Mouse (Mus musculus): ENCODE measurements around the gene Vwce. TPM values are rescaled to one million over a fixed set of nuclear protein-coding genes. Genes with fewer than 3 reads are reported as not detected.

The Vwce gene
- polyA plus RNA-seq, 1 experiment from 2014 or later: 0.82 TPM

DNA sequence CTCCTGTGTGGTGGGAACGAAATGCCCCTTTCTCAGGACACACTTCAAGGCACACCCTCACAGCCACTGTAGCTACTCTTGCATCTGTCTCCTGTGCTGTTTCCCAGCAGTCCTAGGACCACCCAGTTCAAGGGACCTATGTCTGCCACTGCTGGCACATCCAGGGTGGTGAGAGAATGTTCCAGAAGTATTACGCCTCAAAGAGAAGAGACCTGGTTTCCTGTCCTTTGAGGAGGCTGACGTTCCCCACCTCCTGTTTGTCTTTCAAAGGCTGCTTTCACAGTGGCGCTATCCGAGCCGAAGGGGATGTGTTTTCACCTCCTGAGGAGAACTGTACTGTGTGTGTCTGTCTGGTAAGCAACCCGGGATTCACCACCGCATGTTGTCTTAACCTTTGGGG, 14.1 kb downstream of the Vwce start:
- Histone ChIP-seq H3K9me3 (replicated peaks) (no peaks in the 10 kb centered on the region), H3K9ac (no peak overlapping the region), H3K27ac (no peak overlapping the region), H3K4me2 (no peak overlapping the region), H3K4me3 (no peak overlapping the region), H3K36me3 (no peaks in the 10 kb centered on the region), H3K4me1 (replicated peaks) (no peaks in the 10 kb centered on the region), H3K27me3 (0 out of 2 replicates have a peak, but pooled peaks cover 2% of the 10 kb centered on the region)
- 64% methylated on average over 8 of the region's 8 CpGs for WGBS
- no peak for ATAC-seq (replicated peaks; ENCODE audit: insufficient number of reproducible peaks, insufficient read depth, low FRiP score, low read depth)

DNA sequence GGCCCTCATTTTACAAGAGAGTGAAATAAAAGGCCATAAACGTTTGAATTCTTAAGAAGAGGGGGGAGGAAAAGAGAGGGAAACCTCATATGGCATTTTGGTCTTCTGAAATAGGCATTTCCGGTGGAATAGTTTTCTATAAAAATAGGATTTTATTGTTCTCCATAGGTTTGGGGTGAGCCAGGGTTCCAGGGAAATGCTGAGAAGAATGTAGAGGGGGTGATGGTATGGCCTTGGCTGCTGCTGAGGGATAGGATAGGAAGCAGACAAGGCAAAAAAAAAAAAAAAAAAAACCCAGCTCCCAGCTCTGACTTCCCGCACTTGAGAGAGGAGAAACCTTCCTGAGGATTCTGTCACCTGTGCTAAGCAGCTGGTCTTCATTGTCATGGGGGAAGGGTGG, 22.0 kb downstream of the Vwce start:
- Histone ChIP-seq H3K9ac (no peak overlapping the region), H3K4me3 (no peak overlapping the region), H3K36me3 (no peaks in the 10 kb centered on the region), H3K27me3 (no peaks in the 10 kb centered on the region), H3K4me2 (no peak overlapping the region), H3K9me3 (replicated peaks) (no peaks in the 10 kb centered on the region), H3K27ac (no peak overlapping the region), H3K4me1 (replicated peaks) (peaks cover 3% of the 10 kb centered on the region; the same call in 1 of the 2 replicates)
- no peak for ATAC-seq (replicated peaks; ENCODE audit: insufficient number of reproducible peaks, insufficient read depth, low FRiP score, low read depth)
- WGBS: 45% methylated on average over 3 of the region's 3 CpGs

DNA sequence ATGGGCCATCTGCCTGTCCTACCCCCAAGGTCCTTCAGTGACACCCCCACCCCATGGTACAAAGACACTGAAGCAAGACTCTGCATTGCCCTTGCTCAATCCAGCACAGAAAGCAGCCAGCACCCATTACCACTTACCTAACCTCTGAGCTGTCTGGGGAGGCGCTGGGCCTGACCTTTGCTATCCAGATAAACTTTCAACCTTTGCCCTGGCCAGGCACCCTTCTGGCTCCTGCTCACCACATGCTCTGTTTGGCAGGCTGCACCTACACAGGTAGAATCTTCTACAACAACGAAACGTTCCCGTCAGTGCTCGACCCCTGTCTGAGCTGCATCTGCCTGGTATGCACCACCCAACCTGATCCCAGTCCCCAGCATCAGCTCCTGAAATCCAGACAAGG, 23.7 kb downstream of the Vwce start:
- no peak for ATAC-seq (replicated peaks; ENCODE audit: insufficient number of reproducible peaks, insufficient read depth, low FRiP score, low read depth)
- Histone ChIP-seq H3K4me2 (no peak overlapping the region), H3K4me3 (no peak overlapping the region), H3K9ac (no peak overlapping the region), H3K9me3 (replicated peaks) (no peaks in the 10 kb centered on the region), H3K27me3 (no peaks in the 10 kb centered on the region), H3K4me1 (replicated peaks) (peaks cover 3% of the 10 kb centered on the region; the same call in 1 of the 2 replicates), H3K36me3 (no peaks in the 10 kb centered on the region), H3K27ac (no peak overlapping the region)
- WGBS: 75% methylated on average over 5 of the region's 5 CpGs

DNA sequence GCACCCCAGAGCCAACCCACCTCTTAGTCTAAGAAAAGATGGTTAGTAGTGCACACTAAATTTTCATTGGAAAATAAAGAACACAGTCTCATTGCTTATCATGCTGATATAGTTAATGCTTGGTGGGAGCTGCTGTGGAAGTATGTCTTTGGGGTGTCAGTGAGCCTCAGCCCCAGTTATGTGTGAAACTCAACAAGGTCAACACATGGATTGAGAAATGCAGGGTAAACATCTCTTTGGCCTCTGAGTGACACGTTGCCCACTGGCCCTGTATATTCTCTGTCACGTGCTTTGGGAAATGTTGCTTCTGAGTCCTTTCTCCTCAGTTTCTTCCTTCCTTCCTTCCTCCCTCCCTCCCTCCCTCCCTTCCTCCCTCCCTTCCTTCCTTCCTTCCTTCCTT, 24.4 kb downstream of the Vwce start:
- no peak overlapping the region for H3K27ac ChIP-seq
- ATAC-seq (replicated peaks; ENCODE audit: insufficient number of reproducible peaks, insufficient read depth, low FRiP score, low read depth): no peak
- no peak overlapping the region for H3K4me3 ChIP-seq

DNA sequence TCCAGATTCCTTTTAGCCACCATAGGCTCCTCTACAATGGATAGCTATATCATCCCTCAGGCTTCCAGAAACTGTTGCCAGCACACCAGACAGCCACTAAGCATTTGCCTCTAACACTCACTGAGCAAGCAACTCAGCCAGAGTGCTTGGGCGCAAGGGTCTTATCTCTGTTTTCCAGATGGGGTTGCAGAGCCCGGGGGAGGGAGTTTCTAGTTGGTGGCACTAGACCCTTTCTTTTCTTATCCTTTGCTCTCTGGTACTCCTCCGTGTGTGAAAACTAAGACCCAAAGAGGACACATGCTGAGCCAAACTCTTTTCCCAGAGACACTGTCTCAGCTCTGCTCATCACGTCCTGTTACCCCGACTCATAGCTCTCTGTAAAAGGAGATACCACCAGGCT, 27.4 kb downstream of the Vwce start:
- Histone ChIP-seq H3K9ac (no peak overlapping the region), H3K27ac (no peak overlapping the region), H3K4me1 (replicated peaks) (peaks cover 3% of the 10 kb centered on the region; the same call in 1 of the 2 replicates), H3K9me3 (replicated peaks) (no peaks in the 10 kb centered on the region), H3K4me3 (no peak overlapping the region), H3K36me3 (no peaks in the 10 kb centered on the region), H3K4me2 (no peak overlapping the region), H3K27me3 (no peaks in the 10 kb centered on the region; the same call in 1 of the 2 replicates)
- WGBS: 46% methylated on average over 5 of the region's 5 CpGs
- ATAC-seq (replicated peaks; ENCODE audit: insufficient number of reproducible peaks, insufficient read depth, low FRiP score, low read depth): no peak

More for the DNA sequence above, 24.4 kb downstream of the Vwce start:
- Histone ChIP-seq H3K27me3 (no peaks in the 10 kb centered on the region), H3K4me2 (no peak overlapping the region), H3K4me1 (replicated peaks) (peaks cover 3% of the 10 kb centered on the region; the same call in 1 of the 2 replicates), H3K36me3 (no peaks in the 10 kb centered on the region), H3K9me3 (replicated peaks) (no peaks in the 10 kb centered on the region), H3K9ac (no peak overlapping the region)
- WGBS: 72% methylated on average over 2 of the region's 2 CpGs

DNA sequence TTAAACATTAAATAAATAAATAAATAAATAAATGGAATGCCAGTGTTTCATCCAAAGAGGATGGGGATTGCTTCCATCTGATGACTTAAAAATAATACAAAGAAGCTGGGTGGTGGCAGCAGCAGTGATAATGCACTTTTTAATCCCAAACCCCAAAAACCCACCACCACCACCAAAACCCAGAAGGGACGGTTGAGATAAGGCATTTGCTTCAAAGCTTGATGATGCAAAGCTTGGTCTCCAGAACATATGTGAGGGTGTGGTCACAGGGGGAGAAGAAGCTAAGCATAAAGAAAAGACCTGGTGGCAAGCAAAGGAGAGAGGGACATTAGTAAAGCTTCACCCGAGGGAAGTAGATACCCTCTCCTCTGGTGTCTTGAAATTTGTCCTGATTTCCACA, 27.9 kb downstream of the Vwce start:
- no peak overlapping the region for H3K4me3 ChIP-seq
- no peak overlapping the region for H3K4me2 ChIP-seq
- H3K27ac ChIP-seq: no peak overlapping the region
- ATAC-seq (replicated peaks; ENCODE audit: insufficient number of reproducible peaks, insufficient read depth, low FRiP score, low read depth): no peak
- WGBS: 86% methylated on average over 2 of the region's 2 CpGs
- H3K27me3 ChIP-seq: no peaks in the 10 kb centered on the region; the same call in 1 of the 2 replicates
- H3K9ac ChIP-seq: no peak overlapping the region
- H3K9me3 ChIP-seq (replicated peaks): no peaks in the 10 kb centered on the region
- no peaks in the 10 kb centered on the region for H3K4me1 ChIP-seq (replicated peaks)
- H3K36me3 ChIP-seq: no peaks in the 10 kb centered on the region

DNA sequence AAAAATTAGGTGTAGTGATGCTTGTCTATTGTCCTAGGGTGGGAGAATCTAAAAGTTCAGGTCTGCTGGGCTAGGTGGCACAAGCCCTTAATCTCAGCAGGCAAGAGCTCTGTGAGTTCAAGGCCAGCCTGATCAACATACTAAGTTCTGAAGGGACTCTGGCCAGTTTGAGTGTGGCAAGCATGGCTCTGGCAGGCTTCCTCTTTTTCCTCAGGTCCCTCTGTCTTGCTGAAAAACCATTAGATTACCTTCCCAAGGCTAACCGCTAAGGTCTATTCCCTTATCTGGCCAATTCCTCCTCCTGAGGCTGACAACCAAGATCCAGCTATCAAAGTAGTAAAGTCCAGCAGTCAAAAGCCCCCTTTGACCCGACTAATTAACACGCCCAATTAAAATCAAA, 28.7 kb downstream of the Vwce start:
- Histone ChIP-seq H3K9me3 (replicated peaks) (no peaks in the 10 kb centered on the region), H3K9ac (no peak overlapping the region), H3K27me3 (no peaks in the 10 kb centered on the region; the same call in 1 of the 2 replicates), H3K4me2 (no peak overlapping the region), H3K4me3 (no peak overlapping the region), H3K27ac (no peak overlapping the region), H3K4me1 (replicated peaks) (no peaks in the 10 kb centered on the region), H3K36me3 (no peaks in the 10 kb centered on the region)
- ATAC-seq (replicated peaks; ENCODE audit: insufficient number of reproducible peaks, insufficient read depth, low FRiP score, low read depth): no peak
- WGBS: 55% methylated on average over 3 of the region's 3 CpGs

DNA sequence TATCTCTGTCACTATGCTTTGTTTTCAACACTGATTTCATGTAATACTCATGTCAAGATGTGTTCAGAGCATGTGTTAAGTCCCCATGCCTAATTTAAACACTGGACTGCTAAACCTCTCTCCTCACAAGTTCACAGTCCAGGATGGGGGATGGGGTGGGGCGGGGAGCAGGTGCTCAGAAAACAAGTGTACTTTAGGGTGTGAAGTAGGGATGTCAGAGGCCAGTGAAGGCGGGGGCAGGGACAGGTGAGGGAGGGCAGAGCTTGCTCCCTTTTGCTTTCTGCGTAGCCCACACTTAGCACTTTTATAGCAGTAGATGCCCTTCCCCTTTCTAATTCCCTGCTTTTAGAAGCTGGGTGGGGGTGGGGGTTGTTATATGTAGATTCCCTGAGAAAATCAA, 31.1 kb downstream of the Vwce start:
- Histone ChIP-seq H3K4me1 (replicated peaks) (no peaks in the 10 kb centered on the region), H3K36me3 (no peaks in the 10 kb centered on the region), H3K9me3 (replicated peaks) (no peaks in the 10 kb centered on the region), H3K4me2 (no peak overlapping the region), H3K27me3 (no peaks in the 10 kb centered on the region; the same call in 1 of the 2 replicates), H3K27ac (no peak overlapping the region), H3K4me3 (no peak overlapping the region), H3K9ac (no peak overlapping the region)
- 52% methylated on average over 3 of the region's 3 CpGs for WGBS
- ATAC-seq (replicated peaks; ENCODE audit: insufficient number of reproducible peaks, insufficient read depth, low FRiP score, low read depth): no peak

DNA sequence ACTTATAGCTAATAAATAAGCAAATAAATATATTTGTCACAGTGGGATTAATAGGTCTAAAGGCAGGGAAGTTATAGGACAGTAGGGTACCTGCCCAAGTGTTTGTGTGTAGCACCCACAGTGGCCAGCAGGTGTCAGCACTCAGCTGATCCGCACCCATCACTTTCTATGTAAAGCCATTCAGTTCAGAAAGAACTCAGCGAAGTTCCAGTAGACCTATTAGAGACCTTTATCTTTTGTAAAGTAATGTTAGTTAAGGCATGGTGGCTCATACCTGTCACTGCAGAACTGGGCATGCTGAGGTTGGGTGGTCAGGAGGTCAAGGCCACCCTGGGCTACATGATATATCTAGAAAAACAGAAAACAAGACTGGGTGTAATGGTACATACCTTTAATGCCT, 31.5 kb downstream of the Vwce start:
- Histone ChIP-seq H3K36me3 (no peaks in the 10 kb centered on the region), H3K27me3 (no peaks in the 10 kb centered on the region; the same call in 1 of the 2 replicates), H3K27ac (no peak overlapping the region), H3K4me2 (no peak overlapping the region), H3K4me3 (no peak overlapping the region), H3K9ac (no peak overlapping the region), H3K4me1 (replicated peaks) (no peaks in the 10 kb centered on the region), H3K9me3 (replicated peaks) (no peaks in the 10 kb centered on the region)
- ATAC-seq (replicated peaks; ENCODE audit: insufficient number of reproducible peaks, insufficient read depth, low FRiP score, low read depth): no peak; the same call in 1 of the 2 replicates
- WGBS: 16% methylated on average over 2 of the region's 2 CpGs

DNA sequence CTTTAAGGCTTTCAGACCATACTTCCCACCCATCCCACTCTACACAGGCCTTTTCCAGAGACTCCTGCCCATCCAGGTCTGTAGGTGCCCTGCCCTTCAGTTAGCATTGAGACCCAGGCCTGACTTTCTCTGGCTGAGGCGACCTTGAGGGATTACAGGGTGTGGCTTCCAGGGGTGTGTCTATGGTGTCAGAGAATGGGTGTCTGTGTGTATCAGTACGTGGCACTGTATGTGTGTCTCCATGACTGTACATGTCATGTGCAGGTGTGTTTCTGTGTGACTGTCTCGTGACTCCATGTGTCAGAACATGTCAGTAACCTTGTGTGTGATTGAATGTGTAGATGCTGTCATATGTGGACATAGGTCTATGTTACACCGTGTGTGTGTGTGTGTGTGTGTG, 37.3 kb downstream of the Vwce start:
- ATAC-seq (replicated peaks; ENCODE audit: insufficient number of reproducible peaks, insufficient read depth, low FRiP score, low read depth): no peak
- H3K27ac ChIP-seq: no peak overlapping the region
- H3K27me3 ChIP-seq: no peaks in the 10 kb centered on the region
- no peak overlapping the region for H3K4me3 ChIP-seq
- no peaks in the 10 kb centered on the region for H3K9me3 ChIP-seq (replicated peaks)
- H3K4me2 ChIP-seq: no peak overlapping the region
- H3K36me3 ChIP-seq: no peaks in the 10 kb centered on the region
- no peak overlapping the region for H3K9ac ChIP-seq
- H3K4me1 ChIP-seq (replicated peaks): no peaks in the 10 kb centered on the region
- 76% methylated on average over 4 of the region's 4 CpGs for WGBS

DNA sequence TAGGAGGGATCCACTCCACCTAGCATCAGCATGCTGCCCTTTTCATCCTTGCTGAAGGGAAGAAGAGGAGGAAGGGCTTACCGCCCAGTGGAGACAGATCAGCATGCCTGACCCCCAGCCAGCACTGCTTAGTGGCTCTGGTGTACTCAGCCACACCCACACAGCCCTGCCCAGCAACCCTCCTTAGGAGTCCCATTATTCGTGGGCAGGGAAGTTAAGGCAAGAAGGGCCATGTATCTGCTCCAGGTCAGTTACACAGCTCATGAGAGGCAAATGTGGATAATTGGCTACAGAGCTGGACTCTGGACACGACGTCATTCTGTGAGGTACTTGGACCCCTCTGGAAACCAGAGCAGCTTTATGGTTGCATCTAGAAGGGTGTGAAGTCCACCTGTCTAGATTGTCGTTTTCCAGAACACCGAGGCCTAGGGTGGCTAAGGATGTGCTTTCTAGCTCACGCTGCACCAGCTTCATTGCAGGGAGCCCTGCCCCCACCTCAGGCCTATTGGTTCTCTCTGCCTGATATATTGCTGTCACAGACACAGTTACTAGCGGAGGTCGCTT, 37.9 kb downstream of the Vwce start:
- Histone ChIP-seq H3K4me2 (no peak overlapping the region), H3K4me3 (no peak overlapping the region), H3K27ac (no peak overlapping the region), H3K4me1 (replicated peaks) (no peaks in the 10 kb centered on the region), H3K27me3 (no peaks in the 10 kb centered on the region), H3K9ac (no peak overlapping the region), H3K36me3 (no peaks in the 10 kb centered on the region), H3K9me3 (replicated peaks) (no peaks in the 10 kb centered on the region)
- 66% methylated on average over 9 of the region's 9 CpGs for WGBS
- no peak for ATAC-seq (replicated peaks; ENCODE audit: insufficient number of reproducible peaks, insufficient read depth, low FRiP score, low read depth)

DNA sequence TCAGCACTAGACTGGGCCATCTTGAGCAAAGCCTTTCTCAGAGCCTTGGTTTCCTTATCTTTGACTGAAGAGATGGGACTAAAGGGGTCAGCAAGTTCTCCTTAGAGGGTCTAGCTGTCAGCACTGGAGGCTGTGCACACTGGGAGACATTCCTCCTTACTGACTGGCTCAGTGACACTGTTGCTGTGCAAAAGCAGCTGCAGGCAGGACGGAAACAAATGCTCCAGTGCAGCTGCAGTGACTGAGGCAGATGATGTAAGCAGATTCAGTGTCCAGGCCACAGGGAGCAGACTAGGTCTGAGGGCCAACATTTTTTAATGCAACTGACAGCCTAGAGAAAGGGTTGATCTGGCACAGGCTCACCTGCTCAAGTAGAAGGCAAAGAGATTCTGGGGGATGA, 39.3 kb downstream of the Vwce start:
- no peaks in the 10 kb centered on the region for H3K4me1 ChIP-seq (replicated peaks)
- no peak overlapping the region for H3K9ac ChIP-seq
- H3K4me2 ChIP-seq: no peak overlapping the region
- 52% methylated on average over 1 of the region's 1 CpGs for WGBS
- H3K9me3 ChIP-seq (replicated peaks): no peaks in the 10 kb centered on the region
- H3K4me3 ChIP-seq: no peak overlapping the region
- H3K27me3 ChIP-seq: no peaks in the 10 kb centered on the region
- no peak for ATAC-seq (replicated peaks; ENCODE audit: insufficient number of reproducible peaks, insufficient read depth, low FRiP score, low read depth)
- no peaks in the 10 kb centered on the region for H3K36me3 ChIP-seq
- H3K27ac ChIP-seq: no peak overlapping the region
